Mouse (Mus musculus): ENCODE results near the gene 2700081O15Rik. TPM values are rescaled to one million over a fixed set of nuclear protein-coding genes. Genes with fewer than 3 reads are reported as not detected.

2700081O15Rik gene
- total RNA-seq, 2 experiments from 2014 or later, result 10.7 to 11.4 TPM

- intact Hi-C loops (cut with DNase I; ENCODE audit: low total_unique reads), result loop anchor here (5.0 kb wide), 1 partner anchor 151 kb away; the partner anchor contains the start of gene Rcor2
- peak; percentile 82 for DNase-seq
These were observed 755 bp downstream of the 2700081O15Rik start for GRCm38 (mm10) chr19:7417911-7418849.

GRCm38 (mm10) chr19:7419134-7419533 is 1.7 kb downstream of the 2700081O15Rik start:
- intact Hi-C loops (cut with DNase I; ENCODE audit: low total_unique reads), result loop anchor here (5.0 kb wide), 1 partner anchor 152 kb away; the partner anchor contains the start of gene Rcor2
- no peak for DNase-seq

GRCm38 (mm10) chr19:7420108-7420507 is 2.7 kb downstream of the 2700081O15Rik start:
- DNase-seq, result no peak
- intact Hi-C loops (cut with DNase I; ENCODE audit: low total_unique reads), result loop anchor here (10.0 kb wide), 1 partner anchor 185 kb away; no protein-coding TSS in a partner anchor

GRCm38 (mm10) chr19:7420841-7421601 is 3.6 kb downstream of the 2700081O15Rik start:
- intact Hi-C loops (cut with DNase I; ENCODE audit: low total_unique reads), result loop anchor here (10.0 kb wide), 1 partner anchor 186 kb away; no protein-coding TSS in a partner anchor
- DNase-seq, result no peak

- intact Hi-C loops (cut with DNase I; ENCODE audit: low total_unique reads), result loop anchor here (10.0 kb wide), 1 partner anchor 187 kb away; no protein-coding TSS in a partner anchor
- peak; percentile 49 for DNase-seq
These were observed 4.5 kb downstream of the 2700081O15Rik start for GRCm38 (mm10) chr19:7421602-7422591.

GRCm38 (mm10) chr19:7422656-7423027 is 5.2 kb downstream of the 2700081O15Rik start:
- DNase-seq, result no peak
- intact Hi-C loops (cut with DNase I; ENCODE audit: low total_unique reads), result loop anchor here (10.0 kb wide), 1 partner anchor 188 kb away; no protein-coding TSS in a partner anchor

GRCm38 (mm10) chr19:7423028-7423655 is 5.7 kb downstream of the 2700081O15Rik start:
- intact Hi-C loops (cut with DNase I; ENCODE audit: low total_unique reads), result loop anchor here (10.0 kb wide), 1 partner anchor 188 kb away; no protein-coding TSS in a partner anchor
- DNase-seq, result peak; percentile 77

- intact Hi-C loops (cut with DNase I; ENCODE audit: low total_unique reads), result loop anchor here (10.0 kb wide), 1 partner anchor 189 kb away; no protein-coding TSS in a partner anchor
- no peak for DNase-seq
These were observed 6.2 kb downstream of the 2700081O15Rik start for GRCm38 (mm10) chr19:7423656-7424030.

- DNase-seq, result no peak
- intact Hi-C loops (cut with DNase I; ENCODE audit: low total_unique reads), result loop anchor here (10.0 kb wide), 1 partner anchor 189 kb away; no protein-coding TSS in a partner anchor
These were observed 6.7 kb downstream of the 2700081O15Rik start for GRCm38 (mm10) chr19:7424131-7424530.

GRCm38 (mm10) chr19:7424590-7425397 is 7.4 kb downstream of the 2700081O15Rik start:
- DNase-seq, result no peak
- intact Hi-C loops (cut with DNase I; ENCODE audit: low total_unique reads), result loop anchor here (10.0 kb wide), 1 partner anchor 190 kb away; no protein-coding TSS in a partner anchor

GRCm38 (mm10) chr19:7425398-7425775 is 8.0 kb downstream of the 2700081O15Rik start:
- intact Hi-C loops (cut with DNase I; ENCODE audit: low total_unique reads), result loop anchor here (10.0 kb wide), 1 partner anchor 191 kb away; no protein-coding TSS in a partner anchor
- no peak for DNase-seq

- intact Hi-C loops (cut with DNase I; ENCODE audit: low total_unique reads), result no loop called here
- no peak for DNase-seq
These were observed 17.5 kb downstream of the 2700081O15Rik start for GRCm38 (mm10) chr19:7434887-7435286.

GRCm38 (mm10) chr19:7436061-7436970 is 18.9 kb downstream of the 2700081O15Rik start:
- intact Hi-C loops (cut with DNase I; ENCODE audit: low total_unique reads), result no loop called here
- DNase-seq, result no peak

- no peak for DNase-seq
- intact Hi-C loops (cut with DNase I; ENCODE audit: low total_unique reads), result no loop called here
These were observed 20.9 kb downstream of the 2700081O15Rik start for GRCm38 (mm10) chr19:7438295-7438694.

- intact Hi-C loops (cut with DNase I; ENCODE audit: low total_unique reads), result loop anchor here (10.0 kb wide), 1 partner anchor 153 kb away; no protein-coding TSS in a partner anchor
- peak; percentile 53 for DNase-seq
These were observed 24.1 kb downstream of the 2700081O15Rik start for GRCm38 (mm10) chr19:7441493-7441892.

- no peak for DNase-seq
- intact Hi-C loops (cut with DNase I; ENCODE audit: low total_unique reads), result loop anchor here (10.0 kb wide), 1 partner anchor 150 kb away; no protein-coding TSS in a partner anchor
These were observed 27.7 kb downstream of the 2700081O15Rik start for GRCm38 (mm10) chr19:7445105-7445504.
